In the genomic region with DNA sequence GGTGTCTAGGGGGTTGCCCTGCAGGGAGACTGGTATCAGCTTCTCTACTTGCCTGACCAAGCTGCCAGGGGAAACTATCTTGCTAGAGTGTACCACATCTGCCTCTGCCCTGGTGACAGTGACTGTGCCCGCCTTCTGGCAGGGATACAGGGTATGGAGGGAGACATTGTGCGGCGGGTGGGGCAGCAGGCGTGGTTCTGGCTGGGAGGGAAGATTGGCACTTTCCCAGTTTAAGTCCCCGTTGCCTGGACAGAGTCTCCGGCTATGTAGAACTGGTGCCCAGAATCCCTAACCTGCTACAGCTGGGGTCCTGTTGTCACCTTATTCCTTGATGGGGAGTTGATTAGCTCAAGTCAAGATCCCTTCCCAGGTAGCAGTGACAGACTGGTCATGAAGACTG, we compare ENCODE assay signal across 8 mouse cellular contexts. TPM values are rescaled to one million over a fixed set of nuclear protein-coding genes. Genes with fewer than 3 reads are reported as not detected.
DNase-seq lines count a peak whose midpoint lies in the region; ATAC-seq and TF ChIP-seq lines count a peak whose summit lies in the region.

No protein-coding gene starts in this region.

- TF ChIP-seq CTCF in thymus, adult 2 months (IDR thresholded peaks at IDR 0.05; ENCODE audit: borderline replicate concordance, control insufficient read depth, extremely low read depth, insufficient read depth, low read length, poor library complexity), result no peak

- peaks cover 59% of the 10 kb centered on the region for H3K4me1 ChIP-seq in thymus, adult 2 months (replicated peaks; ENCODE audit: control insufficient read depth, insufficient read depth, low read length)
- peaks cover 60% of the 10 kb centered on the region for H3K4me1 ChIP-seq in heart, embryonic 16.5 days (ENCODE audit: control insufficient read depth, insufficient read depth, low read length)
- peaks cover 79% of the 10 kb centered on the region for H3K4me1 ChIP-seq in limb, embryonic 13.5 days
- peaks cover 85% of the 10 kb centered on the region for H3K4me1 ChIP-seq in midbrain, embryonic 13.5 days (replicated peaks)

- H3K4me3 ChIP-seq in thymus, adult 2 months (ENCODE audit: control insufficient read depth, insufficient read depth, low read length), result peak overlapping the region; percentile 85
- peak overlapping the region; percentile 82 for H3K4me3 ChIP-seq in heart, embryonic 16.5 days (ENCODE audit: low read length)
- H3K4me3 ChIP-seq in limb, embryonic 13.5 days, result peak overlapping the region; percentile 92
- peak overlapping the region; percentile 87 for H3K4me3 ChIP-seq in midbrain, embryonic 13.5 days (replicated peaks)

- no peak for TF ChIP-seq POLR2A in thymus, adult 2 months (IDR thresholded peaks at IDR 0.05; ENCODE audit: control insufficient read depth, extremely low read depth, insufficient read depth, low read length, poor library complexity)

- peak; percentile 22 for DNase-seq in thymus, adult 2 months
- DNase-seq in thymus, postnatal 0 days (ENCODE audit: low spot score), result no peak
- DNase-seq in cerebellum, postnatal 10 days, result peak; percentile 63 to 69
- DNase-seq in ovary, postnatal 14 days (ENCODE audit: low spot score), result no peak

- no peak for ATAC-seq in heart, embryonic 16.5 days (replicated peaks; ENCODE audit: extremely low read depth, insufficient read depth, low FRiP score)
- no peak for ATAC-seq in limb, embryonic 13.5 days (ENCODE audit: low FRiP score, low read depth)
- ATAC-seq in midbrain, embryonic 13.5 days, result no peak
- no peak for ATAC-seq in activated CD4-positive, CD25-positive, alpha-beta regulatory T cell, adult 4 months

- no peaks in the 10 kb centered on the region for H3K36me3 ChIP-seq in thymus, adult 2 months (ENCODE audit: control insufficient read depth, insufficient read depth, low read length)
- peaks cover 2% of the 10 kb centered on the region; the same call in 1 of the 2 replicates for H3K36me3 ChIP-seq in heart, embryonic 16.5 days (ENCODE audit: control insufficient read depth, insufficient read depth)
- peaks cover 29% of the 10 kb centered on the region; the same call in 1 of the 2 replicates for H3K36me3 ChIP-seq in limb, embryonic 13.5 days
- no peaks in the 10 kb centered on the region for H3K36me3 ChIP-seq in midbrain, embryonic 13.5 days

- H3K9ac ChIP-seq in heart, embryonic 16.5 days (ENCODE audit: low read length), result peak overlapping the region; percentile 93
- H3K9ac ChIP-seq in limb, embryonic 13.5 days, result peak overlapping the region; percentile 93
- peak overlapping the region; percentile 97 for H3K9ac ChIP-seq in midbrain, embryonic 13.5 days (replicated peaks)

- 71% methylated on average over 6 of the region's 6 CpGs for WGBS in thymus, adult 2 months
- 44% methylated on average over 6 of the region's 6 CpGs for WGBS in heart, embryonic 16.5 days
- WGBS in limb, embryonic 13.5 days, result 57% methylated on average over 6 of the region's 6 CpGs
- WGBS in midbrain, embryonic 13.5 days, result 17% methylated on average over 6 of the region's 6 CpGs

- H3K4me2 ChIP-seq in heart, embryonic 16.5 days (ENCODE audit: low read depth, low read length), result peak overlapping the region; percentile 96
- H3K4me2 ChIP-seq in limb, embryonic 13.5 days (replicated peaks), result peak overlapping the region; percentile 100
- peak overlapping the region; percentile 90 for H3K4me2 ChIP-seq in midbrain, embryonic 13.5 days (replicated peaks)

- H3K27me3 ChIP-seq in thymus, adult 2 months (ENCODE audit: control insufficient read depth, insufficient read depth, low read length), result no peaks in the 10 kb centered on the region
- no peaks in the 10 kb centered on the region for H3K27me3 ChIP-seq in heart, embryonic 16.5 days (ENCODE audit: control insufficient read depth, insufficient read depth, low read length)
- no peaks in the 10 kb centered on the region for H3K27me3 ChIP-seq in limb, embryonic 13.5 days
- H3K27me3 ChIP-seq in midbrain, embryonic 13.5 days, result no peaks in the 10 kb centered on the region

- no peaks in the 10 kb centered on the region for H3K9me3 ChIP-seq in heart, embryonic 16.5 days (replicated peaks; ENCODE audit: control insufficient read depth, low read length)
- no peaks in the 10 kb centered on the region for H3K9me3 ChIP-seq in limb, embryonic 13.5 days
- H3K9me3 ChIP-seq in midbrain, embryonic 13.5 days, result no peaks in the 10 kb centered on the region

- H3K27ac ChIP-seq in thymus, adult 2 months (ENCODE audit: control insufficient read depth, insufficient read depth, low read length), result peak overlapping the region; percentile 80
- peak overlapping the region; percentile 95 for H3K27ac ChIP-seq in heart, embryonic 16.5 days (ENCODE audit: low read length)
- peak overlapping the region; percentile 88 for H3K27ac ChIP-seq in limb, embryonic 13.5 days
- H3K27ac ChIP-seq in midbrain, embryonic 13.5 days, result peak overlapping the region; percentile 98

RNA-seq across cellular contexts. Expression of gene Gnai2, which starts 2.7 kb away (rescaled TPM):
- 1,154 and 1,267 TPM in 2 replicates for polyA plus RNA-seq in thymus, adult 2 months (2012; rRNA removed)
- 466 and 479 TPM in 2 replicates for polyA plus RNA-seq in thymus, postnatal 0 days (2015; fragmentation: Nextera tagmentation; extraction: Ambion mirVana)
- polyA plus RNA-seq in heart, embryonic 16.5 days (2015; fragmentation: Nextera tagmentation; extraction: Ambion mirVana), result 419 and 458 TPM in 2 replicates
- 383 and 392 TPM in 2 replicates for polyA plus RNA-seq in limb, embryonic 13.5 days (2015; fragmentation: Nextera tagmentation; extraction: Ambion mirVana)
- 399 and 416 TPM in 2 replicates for polyA plus RNA-seq in midbrain, embryonic 13.5 days (2015; fragmentation: Nextera tagmentation; extraction: Ambion mirVana)
- 100 to 1,000 TPM; 176 to 181 TPM for polyA plus RNA-seq in activated CD4-positive, CD25-positive, alpha-beta regulatory T cell, adult 4 months (2017; shearing (Covaris generic))

RNA-seq across cellular contexts. Expression of gene Sema3b, which starts 23.4 kb away (rescaled TPM):
- 4.3 and 4.9 TPM in 2 replicates for polyA plus RNA-seq in thymus, adult 2 months (2012; rRNA removed)
- 1.4 and 1.8 TPM in 2 replicates for polyA plus RNA-seq in thymus, postnatal 0 days (2015; fragmentation: Nextera tagmentation; extraction: Ambion mirVana)
- polyA plus RNA-seq in heart, embryonic 16.5 days (2015; fragmentation: Nextera tagmentation; extraction: Ambion mirVana), result 11.0 and 12.0 TPM in 2 replicates
- 8.0 and 8.6 TPM in 2 replicates for polyA plus RNA-seq in limb, embryonic 13.5 days (2015; fragmentation: Nextera tagmentation; extraction: Ambion mirVana)
- 2.3 and 2.7 TPM in 2 replicates for polyA plus RNA-seq in midbrain, embryonic 13.5 days (2015; fragmentation: Nextera tagmentation; extraction: Ambion mirVana)
- not detected for polyA plus RNA-seq in activated CD4-positive, CD25-positive, alpha-beta regulatory T cell, adult 4 months (2017; shearing (Covaris generic))

RNA-seq across cellular contexts. Expression of gene Slc38a3, which starts 36.9 kb away (rescaled TPM):
- polyA plus RNA-seq in thymus, adult 2 months (2012; rRNA removed), result 9.1 and 11.2 TPM in 2 replicates
- 0.60 and 1.1 TPM in 2 replicates for polyA plus RNA-seq in thymus, postnatal 0 days (2015; fragmentation: Nextera tagmentation; extraction: Ambion mirVana)
- 3.3 and 3.9 TPM in 2 replicates for polyA plus RNA-seq in heart, embryonic 16.5 days (2015; fragmentation: Nextera tagmentation; extraction: Ambion mirVana)
- polyA plus RNA-seq in limb, embryonic 13.5 days (2015; fragmentation: Nextera tagmentation; extraction: Ambion mirVana), result 4.3 and 5.3 TPM in 2 replicates
- polyA plus RNA-seq in midbrain, embryonic 13.5 days (2015; fragmentation: Nextera tagmentation; extraction: Ambion mirVana), result 18.7 and 22.0 TPM in 2 replicates
- not detected for polyA plus RNA-seq in activated CD4-positive, CD25-positive, alpha-beta regulatory T cell, adult 4 months (2017; shearing (Covaris generic))

RNA-seq across cellular contexts. Expression of gene Ifrd2, which starts 45.0 kb away (rescaled TPM):
- polyA plus RNA-seq in thymus, adult 2 months (2012; rRNA removed), result 65.1 and 67.4 TPM in 2 replicates
- 43.6 and 48.7 TPM in 2 replicates for polyA plus RNA-seq in thymus, postnatal 0 days (2015; fragmentation: Nextera tagmentation; extraction: Ambion mirVana)
- 45.7 and 46.5 TPM in 2 replicates for polyA plus RNA-seq in heart, embryonic 16.5 days (2015; fragmentation: Nextera tagmentation; extraction: Ambion mirVana)
- 44.3 and 49.5 TPM in 2 replicates for polyA plus RNA-seq in limb, embryonic 13.5 days (2015; fragmentation: Nextera tagmentation; extraction: Ambion mirVana)
- 13.5 and 14.7 TPM in 2 replicates for polyA plus RNA-seq in midbrain, embryonic 13.5 days (2015; fragmentation: Nextera tagmentation; extraction: Ambion mirVana)
- polyA plus RNA-seq in activated CD4-positive, CD25-positive, alpha-beta regulatory T cell, adult 4 months (2017; shearing (Covaris generic)), result 10 to 100 TPM; 28.7 to 33.8 TPM

RNA-seq across cellular contexts. Expression of gene Gnat1, which starts 47.0 kb away (rescaled TPM):
- polyA plus RNA-seq in thymus, adult 2 months (2012; rRNA removed), result 0.13 and 0.34 TPM in 2 replicates
- 0.62 and 0.85 TPM in 2 replicates for polyA plus RNA-seq in thymus, postnatal 0 days (2015; fragmentation: Nextera tagmentation; extraction: Ambion mirVana)
- polyA plus RNA-seq in heart, embryonic 16.5 days (2015; fragmentation: Nextera tagmentation; extraction: Ambion mirVana), result 0.39 TPM in 2 replicates
- 0.74 and 1.0 TPM in 2 replicates for polyA plus RNA-seq in limb, embryonic 13.5 days (2015; fragmentation: Nextera tagmentation; extraction: Ambion mirVana)
- 2.4 and 2.7 TPM in 2 replicates for polyA plus RNA-seq in midbrain, embryonic 13.5 days (2015; fragmentation: Nextera tagmentation; extraction: Ambion mirVana)
- polyA plus RNA-seq in activated CD4-positive, CD25-positive, alpha-beta regulatory T cell, adult 4 months (2017; shearing (Covaris generic)), result 1 to 10 TPM in 1 of 2 experiments, not detected in 1; 1.1 TPM

Comparison
In these comparisons a context has a peak if more than half of its experiments do, and no peak if none do; other contexts are left out.
1. DNase-seq: peak in thymus, adult 2 months (single experiment) and cerebellum, postnatal 10 days (2 of 2); none in thymus, postnatal 0 days (single experiment) and ovary, postnatal 14 days (single experiment).
2. Peak in every context shown above with its lines, with median percentiles within 50 percentile points of each other: H3K27ac ChIP-seq, H3K4me3 ChIP-seq, H3K4me2 ChIP-seq and H3K9ac ChIP-seq.